Mouse (Mus musculus): ENCODE measurements around the gene Asic4.
A peak's percentile ranks its signal among the peaks of the same experiment; 100 is the strongest.

Asic4 gene

DNA sequence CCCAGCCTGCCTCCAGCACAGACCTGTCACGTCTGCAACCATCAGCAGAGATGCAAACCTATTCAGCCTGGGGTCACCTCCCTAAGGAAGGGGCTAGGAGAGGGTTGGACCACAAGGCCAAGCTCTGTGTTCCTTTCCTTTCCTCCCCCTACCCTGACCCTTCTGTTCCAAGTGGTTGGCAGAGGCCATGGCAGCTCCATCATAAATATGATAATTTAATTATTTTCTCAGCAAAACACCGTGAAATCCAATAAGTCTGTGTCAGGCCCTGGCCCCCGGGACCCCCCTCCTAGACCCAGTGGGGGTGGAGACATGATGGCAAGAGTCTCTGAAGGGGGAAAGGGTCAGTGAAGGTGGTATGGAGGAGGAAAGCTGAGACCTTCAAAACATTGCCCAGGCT is 6.0 kb upstream of the Asic4 start:
- no peak for DNase-seq

DNA sequence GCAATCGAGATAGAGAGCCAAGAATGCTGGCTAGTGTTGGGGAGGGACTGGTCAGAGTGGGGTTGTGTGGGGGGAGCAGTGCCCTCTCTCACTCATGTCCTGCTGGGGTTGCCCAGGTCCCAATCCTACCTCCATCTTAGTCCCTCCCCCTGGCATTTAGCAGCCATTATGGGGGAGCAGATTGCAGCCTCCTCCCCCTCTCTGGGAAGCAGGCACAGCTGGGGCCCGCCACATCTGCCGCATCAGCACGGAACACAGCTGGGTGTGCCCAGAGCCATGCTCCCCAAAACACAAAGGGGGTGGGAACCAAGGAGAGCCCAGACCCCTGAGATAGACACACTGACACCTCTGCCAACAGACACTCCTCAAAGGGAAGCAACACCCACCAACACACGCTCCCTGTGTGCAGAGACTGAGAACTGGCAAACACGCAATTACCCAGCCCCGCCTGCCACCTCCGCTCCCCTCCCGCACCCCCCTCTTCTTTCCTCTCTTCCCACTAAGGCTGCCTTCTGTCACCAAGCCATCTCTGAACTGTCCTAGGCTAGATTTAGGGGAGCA is 5.0 kb upstream of the Asic4 start:
- DNase-seq: no peak

DNA sequence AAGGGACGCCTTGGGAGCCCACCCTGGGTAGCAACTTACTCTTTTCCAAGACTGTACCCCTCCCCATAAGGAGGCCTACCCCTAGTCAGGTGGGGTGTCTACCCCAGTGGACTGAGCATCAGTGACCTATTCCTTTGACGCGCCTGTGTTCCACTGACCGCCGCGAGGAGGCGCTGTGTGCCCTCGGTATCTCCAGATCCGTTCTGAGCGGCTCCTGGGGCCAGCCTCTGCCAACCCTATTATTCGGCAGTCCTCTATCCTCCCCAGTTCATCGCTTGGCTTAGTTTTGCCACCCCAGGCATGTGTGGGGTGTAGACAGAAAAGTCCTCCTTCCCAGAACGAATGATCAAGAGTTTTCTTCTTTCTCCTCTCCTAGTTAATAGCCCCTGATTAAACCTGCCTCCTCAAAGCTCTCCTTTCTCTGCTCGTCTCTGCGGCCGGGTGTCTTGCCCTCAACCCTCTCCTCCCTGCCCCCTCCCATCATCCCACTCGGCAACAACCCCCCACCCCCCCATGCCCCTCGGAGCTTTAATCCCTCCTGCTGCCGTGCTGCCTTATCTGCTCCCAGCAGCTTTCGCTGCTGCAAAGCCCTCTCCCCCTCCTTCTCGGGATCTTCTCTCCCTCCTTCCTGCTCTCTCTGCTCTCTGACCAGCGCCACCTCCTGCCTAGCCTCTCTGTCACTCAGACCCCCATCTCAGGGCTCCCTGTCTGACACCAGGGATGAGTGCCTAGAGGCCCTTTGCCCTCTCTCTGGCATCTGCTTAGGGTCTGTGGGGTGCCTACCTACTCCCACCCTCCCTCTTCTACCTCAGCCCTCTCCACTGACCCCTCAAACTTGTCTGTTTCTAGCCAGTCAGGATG is 4.3 kb upstream of the Asic4 start:
- DNase-seq: peak; percentile 22 to 25

DNA sequence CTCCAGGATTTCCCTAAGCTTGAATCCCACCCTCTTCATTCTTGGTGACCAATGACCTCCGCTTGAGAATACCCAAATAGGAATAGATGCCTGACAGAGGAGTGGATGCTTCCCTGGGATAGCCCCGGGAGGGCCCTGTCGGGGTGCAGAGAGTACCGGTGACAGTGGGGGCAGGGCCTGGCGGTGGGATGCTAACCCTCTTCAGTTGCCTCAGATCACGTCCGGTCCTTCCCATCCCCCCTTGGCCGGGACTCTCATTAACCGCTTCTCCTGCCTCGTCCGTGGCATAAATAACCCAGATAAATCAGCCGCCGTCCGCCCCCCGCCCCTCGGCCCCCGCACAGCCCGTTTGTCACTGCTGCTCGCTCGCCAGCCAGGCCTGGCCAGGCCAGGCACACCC is 3.6 kb upstream of the Asic4 start:
- no peak for DNase-seq

DNA sequence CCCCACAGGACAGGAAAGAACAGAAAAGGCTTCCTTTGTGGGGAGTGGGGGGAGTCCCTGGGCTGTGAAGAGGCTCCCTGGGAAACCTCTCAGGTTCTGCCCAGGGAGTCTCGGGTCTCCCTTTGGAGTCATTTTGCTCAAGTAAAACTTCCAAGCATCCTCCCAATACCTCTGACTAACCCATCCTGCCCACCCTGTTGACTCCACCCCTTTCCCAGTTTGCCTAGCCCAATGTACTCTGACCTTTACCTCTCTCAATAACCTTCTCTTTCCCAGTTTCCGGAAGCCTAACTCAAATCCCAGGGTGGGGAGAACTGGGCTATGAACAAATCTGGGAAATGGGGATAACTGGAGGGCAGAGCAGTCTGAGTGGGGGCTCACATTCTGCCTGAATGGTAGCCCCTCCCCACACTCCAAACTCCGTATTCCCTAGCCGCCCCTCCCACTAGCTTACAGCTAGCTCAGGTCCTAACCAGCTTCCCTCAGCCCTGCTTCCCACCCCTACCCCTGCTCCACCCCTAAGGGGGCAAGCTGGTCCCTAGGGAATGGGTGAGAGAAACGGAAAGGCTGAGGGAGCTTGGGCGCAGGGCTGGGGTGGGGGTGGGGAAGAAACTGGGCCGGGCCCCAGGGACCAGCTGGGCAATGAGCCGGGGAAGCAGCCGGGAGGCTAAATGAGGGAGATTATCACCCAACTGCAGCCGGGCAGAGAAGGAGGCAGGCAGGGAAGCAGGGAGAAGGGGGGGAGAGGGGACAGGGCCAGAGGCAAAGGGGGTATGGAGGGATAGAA is 2.8 kb upstream of the Asic4 start:
- DNase-seq: no peak

DNA sequence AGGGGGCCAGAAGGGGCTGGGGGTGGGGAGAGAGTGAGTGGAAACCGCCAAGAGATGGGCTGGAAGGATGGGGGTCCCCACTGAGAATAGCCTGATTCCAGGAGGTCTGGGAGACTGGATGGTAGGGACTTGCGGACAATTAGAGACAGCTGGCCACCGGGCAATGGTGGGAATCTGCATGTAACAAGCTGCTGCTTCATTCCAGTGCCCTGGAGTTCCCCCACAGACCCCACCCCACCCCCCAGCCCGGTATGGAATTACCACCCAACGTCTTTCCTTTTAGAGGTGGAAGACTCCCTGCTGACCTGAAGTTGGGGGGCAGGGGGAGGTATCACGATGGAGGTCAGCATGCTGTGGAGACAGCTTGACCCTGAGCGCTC is 2.2 kb upstream of the Asic4 start:
- DNase-seq: no peak

DNA sequence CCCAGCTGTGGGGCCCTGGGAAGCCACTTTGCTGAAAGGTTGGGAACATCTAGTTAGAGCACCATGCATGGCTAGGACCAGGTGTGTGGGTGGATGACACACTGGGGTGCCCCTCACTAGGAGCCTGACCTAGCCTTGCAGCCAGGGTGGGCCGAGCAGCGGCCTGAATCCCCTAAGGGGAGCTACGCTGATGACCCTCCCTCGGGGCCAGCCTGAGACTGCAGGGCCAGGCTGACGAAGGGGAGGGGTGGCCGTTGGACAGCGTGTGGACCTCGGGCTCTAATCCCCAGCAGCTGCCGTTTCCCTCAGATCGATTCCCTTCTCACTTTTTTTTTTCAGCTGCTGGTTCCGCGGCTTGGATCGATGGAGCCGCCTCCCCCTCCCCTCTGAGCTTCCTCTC is 1.3 kb upstream of the Asic4 start:
- no peak for DNase-seq

DNA sequence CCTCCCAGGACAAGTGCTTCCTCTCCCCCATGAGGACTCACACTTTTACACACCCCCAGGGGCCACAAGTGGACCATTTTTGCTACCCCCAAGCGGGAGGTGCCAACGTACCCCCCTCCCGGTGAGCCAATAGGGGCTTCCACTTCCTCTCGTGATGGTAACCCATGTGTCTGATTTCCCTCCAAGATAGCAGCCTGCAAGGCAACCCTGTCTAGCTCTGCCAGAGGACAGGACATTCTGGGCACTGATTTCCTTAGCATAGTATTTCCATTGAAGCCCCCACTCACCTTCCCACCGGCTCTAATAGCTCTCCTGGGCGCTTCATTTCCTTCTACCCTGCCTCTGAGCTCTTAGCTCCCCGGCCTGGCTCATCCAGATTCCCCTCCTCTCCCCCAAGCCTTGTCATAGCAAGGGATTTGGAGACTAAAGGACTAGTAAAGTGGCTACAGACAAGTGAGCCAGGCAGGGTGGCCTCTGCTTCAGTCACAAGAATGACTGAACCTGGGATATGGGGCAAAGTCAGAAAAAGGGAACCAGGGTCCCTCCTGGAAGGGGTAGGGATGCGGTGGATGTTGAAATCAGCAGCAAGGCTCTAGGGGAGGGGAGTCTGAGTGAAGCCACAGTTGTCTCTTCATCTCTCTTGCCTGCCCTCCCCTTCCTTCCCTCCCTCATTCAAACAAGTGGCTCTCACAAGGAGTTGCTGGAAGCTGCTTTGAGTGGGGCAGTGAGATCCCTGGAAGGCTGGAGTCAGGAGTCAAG is 680 bp upstream of the Asic4 start:
- DNase-seq: no peak

DNA sequence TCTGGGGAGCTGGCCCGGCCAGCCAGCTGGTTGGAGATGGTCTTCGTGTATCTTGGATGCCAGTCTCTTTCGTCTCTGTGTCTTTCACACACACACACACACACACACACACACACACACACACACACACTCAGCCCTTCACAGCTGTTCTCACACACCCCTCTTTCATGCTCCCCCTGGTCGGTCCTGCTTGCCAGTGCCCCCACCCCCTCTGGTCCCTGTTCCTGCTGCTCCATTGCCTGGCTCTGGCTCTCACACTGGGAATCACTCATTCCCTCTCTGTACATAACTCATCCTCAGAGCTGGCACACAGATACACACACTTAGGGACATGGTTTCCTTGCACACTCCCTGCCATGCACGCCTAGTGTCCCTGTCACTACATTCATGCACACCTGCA is 1.7 kb downstream of the Asic4 start:
- DNase-seq: no peak

DNA sequence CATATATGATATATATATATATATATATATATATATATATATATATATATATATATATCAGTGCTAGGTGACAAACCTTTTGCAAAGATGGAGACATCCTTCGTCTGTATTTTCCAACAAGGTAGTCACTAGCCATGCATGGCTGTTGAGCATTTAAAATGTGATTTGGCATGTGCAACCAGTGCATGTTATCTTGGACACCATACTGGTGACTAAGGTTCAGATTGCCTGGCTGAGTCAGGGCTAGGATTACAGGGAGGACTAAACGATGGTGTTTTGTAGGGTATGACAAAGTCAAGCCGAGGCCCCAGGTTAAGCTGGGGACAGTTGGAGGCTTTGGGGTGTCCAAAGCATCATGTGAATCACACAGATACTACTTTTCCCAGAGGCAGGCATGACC is 5.2 kb downstream of the Asic4 start:
- DNase-seq: no peak

DNA sequence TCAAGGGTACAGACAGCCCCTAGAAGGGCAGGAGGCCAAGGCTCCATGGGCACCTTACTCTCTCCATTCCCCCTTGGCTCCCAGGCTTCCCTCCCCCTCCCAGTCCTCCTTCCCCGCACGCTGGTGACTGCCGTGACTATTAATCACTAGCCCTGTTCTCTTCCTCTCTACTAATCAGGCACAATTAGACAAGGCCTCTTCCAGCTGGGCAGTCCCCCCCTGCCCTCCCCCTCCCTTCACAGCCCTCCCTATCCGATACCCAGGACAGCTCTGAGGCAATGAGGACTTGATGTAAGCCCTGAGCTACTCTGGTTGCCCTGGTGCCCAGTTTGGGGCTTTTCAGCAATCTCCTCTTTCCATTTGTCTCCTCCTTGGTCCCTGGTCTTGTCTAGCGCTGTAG is 5.7 kb downstream of the Asic4 start:
- DNase-seq: no peak

DNA sequence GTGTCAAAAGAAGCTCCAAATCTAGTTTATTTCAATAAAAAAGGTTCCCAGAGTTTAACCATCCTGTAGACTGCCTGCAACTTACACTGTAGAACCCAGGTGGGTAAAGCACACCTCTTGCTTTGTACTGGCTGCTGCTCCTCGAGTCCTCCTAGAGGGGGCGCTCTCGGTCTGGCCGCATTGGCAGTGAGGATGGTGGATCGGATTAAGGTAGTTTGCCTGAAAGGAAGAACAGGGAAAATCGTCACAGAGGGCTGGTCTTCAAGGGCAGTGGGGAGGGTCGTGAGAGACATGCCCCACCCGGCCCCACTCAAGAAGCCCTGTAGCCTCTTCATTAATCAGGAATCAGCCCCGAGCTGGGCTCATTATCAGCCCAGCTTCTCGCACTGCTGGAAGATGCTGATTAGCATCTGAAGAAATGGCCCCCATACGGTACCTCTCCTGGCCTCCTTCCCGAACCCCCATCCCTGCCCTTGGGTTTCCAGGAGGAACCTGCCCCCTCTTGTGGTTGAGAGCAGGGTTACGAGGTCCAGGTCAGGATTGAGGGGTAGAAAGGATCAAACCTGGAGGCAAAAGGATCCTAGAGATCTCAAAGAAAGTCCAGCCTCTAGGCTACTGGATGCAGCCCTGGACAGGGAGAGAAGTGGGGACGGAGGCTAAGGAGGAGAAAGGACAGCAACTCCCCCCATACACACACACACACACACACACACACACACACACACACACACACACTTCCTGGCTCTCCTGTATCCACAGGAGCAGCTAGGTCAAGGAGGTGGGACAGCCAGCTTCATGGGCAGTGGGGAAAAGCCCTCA is 6.7 kb downstream of the Asic4 start:
- DNase-seq: no peak

DNA sequence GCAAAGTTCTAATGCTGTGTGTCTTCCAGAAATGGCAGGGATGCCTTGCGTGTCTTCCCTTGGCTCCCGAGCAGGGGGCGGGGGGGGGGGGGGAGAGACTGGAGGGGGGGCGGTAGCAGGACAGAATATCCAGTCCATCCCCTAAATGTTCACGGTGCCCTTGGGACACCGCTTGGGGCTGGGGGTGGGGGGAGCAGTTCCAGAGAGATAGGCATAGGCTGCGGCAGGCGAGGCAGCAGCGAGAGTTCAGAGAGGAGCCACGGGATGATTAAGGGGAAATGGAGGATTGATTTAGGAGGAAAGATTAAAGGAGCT is 7.4 kb downstream of the Asic4 start:
- DNase-seq: no peak

DNA sequence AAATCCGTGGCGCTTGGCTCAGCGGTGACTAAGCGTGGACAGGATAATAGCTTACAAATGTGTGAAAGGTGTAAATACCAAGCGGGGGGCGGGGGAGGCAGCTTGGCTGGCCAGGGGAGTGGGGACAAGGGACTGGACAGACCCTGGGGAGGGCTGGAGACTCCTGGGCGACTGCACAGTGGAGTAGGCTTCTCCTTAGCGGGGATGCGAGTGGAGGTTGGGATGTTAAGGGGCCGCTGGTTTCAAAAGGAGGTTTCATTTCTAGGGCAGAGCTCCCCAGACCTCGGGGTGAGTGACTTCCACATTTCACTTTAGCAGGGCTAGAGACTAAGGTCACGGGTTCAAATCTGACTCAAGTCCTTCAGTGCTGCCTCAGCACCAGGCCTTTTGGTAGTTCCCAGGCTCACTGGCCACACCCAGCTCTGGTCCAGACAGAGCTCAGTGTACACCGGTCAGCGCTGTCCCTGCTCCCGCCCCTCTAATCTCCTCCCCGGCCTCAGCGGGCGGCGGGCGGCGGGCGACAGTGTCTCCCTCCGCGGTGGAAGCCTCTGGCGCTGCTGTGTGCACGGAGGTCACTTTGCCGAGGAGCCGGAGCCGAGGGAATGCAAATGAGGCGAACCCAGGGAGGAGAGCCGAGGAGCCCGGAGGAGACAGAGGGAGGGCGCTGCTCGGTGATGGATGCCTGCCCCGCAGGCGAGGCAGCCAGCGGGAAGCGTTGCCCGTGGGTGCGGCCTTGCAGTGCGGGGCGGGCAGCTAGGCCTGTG is 8.0 kb downstream of the Asic4 start:
- no peak for DNase-seq

DNA sequence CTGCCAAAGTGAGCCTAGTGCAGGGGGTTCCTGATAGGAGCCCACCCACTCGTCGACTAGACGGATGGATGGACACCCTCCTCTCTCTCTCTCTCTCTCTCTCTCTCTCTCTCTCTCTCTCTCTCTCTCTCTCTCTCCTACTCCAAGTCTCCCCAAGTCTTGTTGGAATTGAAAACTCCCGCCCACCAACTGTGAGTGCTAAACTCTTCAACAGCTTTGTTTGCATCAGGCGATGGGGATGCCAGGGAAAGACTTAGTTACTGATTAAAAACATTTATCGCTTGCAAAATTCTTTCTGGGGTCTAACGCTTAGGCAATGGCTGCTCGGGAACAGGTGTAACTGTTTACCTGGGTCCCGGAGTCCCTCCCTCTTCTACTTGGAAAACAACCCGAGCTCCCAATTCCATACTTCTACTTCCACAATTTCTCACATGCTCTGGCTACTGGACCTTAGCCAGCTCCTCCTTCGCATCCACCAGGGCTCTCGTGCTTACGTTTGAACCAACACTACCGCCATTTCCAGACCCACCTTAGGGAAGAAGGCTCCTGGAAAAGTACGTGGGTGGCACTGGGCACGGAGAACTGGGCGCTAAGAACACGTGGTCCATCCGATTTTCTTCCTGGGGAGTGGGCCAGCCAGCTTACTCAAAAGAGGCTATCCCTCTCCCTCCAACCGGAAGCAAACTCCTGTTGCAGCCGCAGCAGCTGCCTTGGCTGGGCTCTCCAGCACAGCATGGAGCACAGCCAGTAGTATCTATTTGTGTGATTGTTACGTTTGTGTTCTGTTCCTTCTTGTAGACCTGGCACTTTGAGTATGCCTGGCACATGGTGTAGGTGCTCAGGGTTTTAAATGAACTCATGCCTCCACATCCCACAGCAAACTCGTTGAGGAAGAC is 8.8 kb downstream of the Asic4 start:
- no peak for DNase-seq

DNA sequence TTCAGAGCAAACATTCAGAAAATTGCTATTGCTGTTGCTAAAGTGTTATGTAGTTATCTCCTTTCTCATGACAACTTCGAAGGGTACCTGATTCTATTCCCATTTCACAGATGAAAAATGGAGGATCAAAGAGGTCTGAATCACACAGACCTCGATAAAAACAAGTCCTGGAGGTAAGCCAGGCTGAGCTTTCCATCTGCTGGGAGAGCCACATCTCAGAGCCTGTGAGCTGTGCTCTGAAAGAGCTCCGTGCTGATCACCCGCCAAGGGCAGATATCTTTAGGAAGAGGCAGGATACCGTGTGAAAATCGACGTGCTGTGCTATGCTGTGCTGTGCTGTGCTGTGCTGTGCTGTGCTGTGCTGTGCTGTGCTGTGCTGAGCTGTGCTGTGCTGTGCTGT is 10.1 kb downstream of the Asic4 start:
- no peak for DNase-seq

DNA sequence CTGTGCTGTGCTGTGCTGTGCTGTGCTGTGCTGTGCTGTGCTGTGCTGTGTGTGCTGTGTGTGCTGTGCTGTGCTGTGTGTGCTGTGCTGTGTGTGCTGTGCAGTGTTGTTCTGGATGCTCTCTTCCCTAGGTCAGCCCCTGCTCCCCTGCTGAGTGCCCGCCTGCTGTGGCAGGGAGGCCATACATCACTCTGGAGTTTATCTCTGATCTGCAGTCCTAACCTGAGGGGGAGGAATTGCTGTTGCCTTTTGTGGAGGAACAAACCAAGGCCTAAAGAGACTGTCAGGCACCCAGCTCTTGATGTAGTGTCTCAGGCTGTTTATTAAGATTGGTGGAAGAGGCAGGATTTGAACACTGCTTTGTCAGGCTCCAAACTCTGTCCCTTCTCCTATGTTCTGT is 12.4 kb downstream of the Asic4 start:
- no peak for DNase-seq

DNA sequence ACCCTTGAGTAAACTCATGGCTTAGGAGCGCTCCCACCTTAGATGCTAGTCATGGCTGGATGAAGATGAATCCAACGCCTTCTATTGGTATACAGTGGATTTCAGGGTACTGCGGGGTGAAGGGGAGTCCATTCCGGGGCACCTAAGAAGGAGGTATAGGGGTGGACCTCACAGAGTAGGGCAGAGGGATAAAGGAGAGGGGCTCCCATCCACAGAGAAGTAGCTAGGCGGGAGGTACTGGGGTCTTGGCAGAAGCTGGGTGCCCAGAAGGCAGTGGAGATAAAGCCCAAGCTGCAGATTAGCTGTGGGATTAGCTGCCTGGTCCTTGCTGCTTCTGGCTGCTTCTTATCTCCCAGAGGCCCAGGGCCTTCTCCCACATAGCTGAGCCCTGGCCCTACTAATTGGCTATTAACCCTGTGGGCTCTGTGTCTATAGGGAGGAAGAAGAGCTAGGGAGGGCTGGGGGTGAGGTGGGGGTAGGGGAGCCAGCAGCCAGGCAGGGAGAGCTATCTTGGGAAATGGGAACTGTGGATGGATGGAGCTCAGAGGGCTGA is 13.5 kb downstream of the Asic4 start:
- no peak for DNase-seq

DNA sequence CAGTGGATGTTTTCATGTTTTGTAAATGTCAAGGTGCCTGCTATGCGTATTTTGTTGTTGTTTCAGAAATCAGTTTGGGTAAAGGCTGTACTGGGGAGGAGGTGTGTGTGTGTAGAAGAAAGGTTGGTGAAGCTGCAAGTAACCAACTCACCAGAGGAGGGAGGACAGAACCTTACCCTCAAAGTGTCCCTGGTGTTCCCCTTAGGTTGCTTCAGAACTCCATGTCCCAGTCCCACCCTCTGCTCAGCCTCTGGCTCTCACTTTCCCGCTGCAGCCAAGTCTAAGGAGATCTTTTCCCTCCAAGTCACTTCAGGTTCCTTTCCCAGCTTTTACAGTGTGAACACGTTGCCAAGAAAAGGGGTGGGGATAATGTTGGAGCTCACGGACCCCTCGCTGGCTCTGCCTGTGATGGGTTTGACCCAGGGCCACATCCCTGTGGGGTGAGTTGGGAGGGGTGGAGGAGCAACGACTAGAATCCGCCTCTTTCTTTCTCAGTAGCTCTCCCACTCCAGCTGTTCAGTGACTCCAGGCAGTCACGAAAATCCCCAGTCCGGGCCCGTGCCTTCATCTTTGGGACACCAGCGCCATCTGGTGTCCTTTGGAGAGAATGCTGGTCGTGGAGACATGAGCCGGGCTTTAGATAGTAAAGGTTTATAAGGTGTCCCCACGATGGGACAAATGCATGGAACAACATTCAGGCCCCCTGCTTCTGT is 17.1 kb downstream of the Asic4 start:
- DNase-seq: peak in 1 of 2 experiments; percentile 26
